Mouse (Mus musculus): ENCODE measurements around the gene Xirp1.

- no peak for TF ChIP-seq CTCF (IDR thresholded peaks at IDR 0.05)
- no peak for TF ChIP-seq EP300 (IDR thresholded peaks at IDR 0.05)
Observed at GRCm38 (mm10) chr9:120029880-120030279, 6.5 kb upstream of the Xirp1 start.
